Mouse (Mus musculus): Measurements from ENCODE around the gene Zfp511.

DNA sequence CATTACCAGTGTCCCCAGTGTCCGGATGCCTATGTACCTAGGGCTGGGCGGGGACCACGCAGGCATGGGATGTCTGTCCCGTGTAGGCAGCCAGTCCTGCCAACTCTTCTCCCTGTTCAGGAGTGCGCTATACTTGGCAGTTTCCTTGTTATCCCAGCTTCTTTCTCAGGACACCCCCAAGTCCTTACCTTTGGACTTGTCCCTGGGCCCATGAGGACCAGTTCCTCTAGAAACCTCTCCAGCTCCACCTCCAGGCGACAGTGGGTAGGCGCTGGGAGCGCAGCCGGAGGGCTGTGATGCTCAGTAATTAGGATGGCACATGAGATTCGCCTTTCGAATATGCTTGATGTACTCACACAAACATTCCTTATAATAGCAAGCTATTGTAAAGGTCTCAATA is 26.1 kb downstream of the Zfp511 start:
- peak; percentile 60 for TF ChIP-seq CTCF (IDR thresholded peaks at IDR 0.05; ENCODE audit: borderline replicate concordance, extremely low read depth, insufficient read depth, insufficient read length)
- no peak for TF ChIP-seq POLR2A (IDR thresholded peaks at IDR 0.05; ENCODE audit: borderline replicate concordance, extremely low read depth, insufficient read depth, insufficient read length, poor library complexity, severe bottlenecking)
